Mouse (Mus musculus): ENCODE data around the gene Pianp.
A peak's percentile ranks its signal among the peaks of the same experiment; 100 is the strongest.
"Not testable (repeated sequence)": the region's sequence is repeated elsewhere in the genome, so short reads cannot be mapped to it uniquely, and the experiment has no call there.

Pianp gene

GRCm38 (mm10) chr6:125005086-125005485, 8.6 kb downstream of the Pianp start:
- DNase-seq (ENCODE audit: extremely low spot score, low read depth, low spot score): no peak

- DNase-seq (ENCODE audit: extremely low spot score, low read depth, low spot score): no peak
Observed at GRCm38 (mm10) chr6:125008060-125008459, 11.6 kb downstream of the Pianp start.

DNA sequence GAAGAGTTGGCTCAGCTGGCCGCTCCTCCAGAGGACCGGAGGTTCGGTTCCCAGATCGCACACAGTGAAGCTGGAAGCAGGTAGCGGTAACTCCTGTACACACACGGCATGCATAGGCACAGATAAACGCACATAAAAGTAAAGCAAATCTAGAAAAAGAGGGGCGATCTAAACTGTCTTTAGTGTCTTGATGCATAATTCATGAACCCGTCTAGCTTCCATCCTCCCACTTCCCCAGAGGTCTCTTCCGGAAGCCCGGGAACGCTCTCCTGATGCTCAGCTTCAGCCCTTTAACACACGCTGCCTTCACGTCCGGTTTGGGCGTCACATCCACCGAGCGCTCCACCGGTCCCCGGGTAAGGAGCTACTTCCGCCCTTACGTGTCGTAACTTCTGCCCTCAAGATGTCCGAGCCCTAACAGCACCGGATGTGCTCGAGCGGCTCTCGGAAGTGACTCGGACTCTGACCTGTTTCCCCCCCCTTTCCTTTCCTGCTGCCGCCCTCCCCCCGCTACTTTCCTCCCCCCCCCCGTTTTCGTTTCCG, 12.2 kb downstream of the Pianp start:
- DNase-seq (ENCODE audit: extremely low spot score, low read depth, low spot score): peak; percentile 95

GRCm38 (mm10) chr6:125009129-125009180, 12.5 kb downstream of the Pianp start, which contains the start of gene Zfp384:
Zfp384 (plus strand) TSS chr6:125009145.
- no peak for DNase-seq (ENCODE audit: extremely low spot score, low read depth, low spot score)

DNA sequence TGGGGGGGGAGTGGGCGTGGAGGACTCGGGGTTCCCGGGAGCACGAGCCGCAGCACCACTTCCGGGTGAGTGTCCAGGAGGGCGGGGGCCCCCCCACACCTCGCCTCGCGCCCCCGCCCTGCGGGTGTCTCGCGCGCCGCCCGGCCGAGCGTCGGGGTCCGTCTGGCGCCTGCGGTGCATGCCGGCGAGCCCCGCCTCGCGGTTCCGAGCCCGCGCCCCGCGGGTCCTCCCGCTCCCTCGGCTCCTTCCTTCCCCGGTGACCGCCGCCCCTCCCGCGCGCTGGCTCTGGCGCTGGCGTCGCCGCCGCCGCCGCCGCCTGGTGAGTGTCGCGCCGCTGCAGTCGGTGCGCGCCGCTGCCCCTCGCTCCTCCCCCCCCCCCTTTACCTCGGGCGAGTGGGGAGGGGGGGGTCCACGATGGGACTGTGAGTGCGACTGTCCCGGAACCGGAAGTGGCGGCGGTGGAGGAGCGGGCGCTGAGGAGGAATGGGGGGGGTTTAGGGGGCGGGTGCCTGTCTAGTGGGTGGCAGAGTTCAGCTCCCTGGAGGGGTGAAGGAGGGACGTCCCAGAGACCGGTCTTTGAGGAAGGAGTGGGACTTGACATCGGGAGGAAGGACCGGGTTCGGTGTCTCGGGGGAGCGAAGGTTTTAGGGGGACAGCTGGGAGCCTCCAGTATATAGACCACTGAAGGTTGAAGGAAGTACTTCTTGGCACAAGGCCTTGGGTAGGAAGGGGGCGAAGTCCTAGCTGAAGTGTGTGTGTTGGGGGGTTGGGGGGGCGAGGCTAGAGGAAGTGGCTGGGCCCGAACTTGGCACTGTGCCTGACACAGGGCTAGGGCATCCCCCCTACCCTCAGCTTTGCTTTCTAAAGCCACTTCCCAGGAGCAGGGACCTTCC, 12.9 kb downstream of the Pianp start:
- DNase-seq (ENCODE audit: extremely low spot score, low read depth, low spot score): no peak

- DNase-seq (ENCODE audit: extremely low spot score, low read depth, low spot score): no peak
Observed at GRCm38 (mm10) chr6:125017682-125018081, 21.2 kb downstream of the Pianp start.

GRCm38 (mm10) chr6:125030532-125030931, 34.0 kb downstream of the Pianp start:
- not testable (repeated sequence) for DNase-seq (ENCODE audit: extremely low spot score, low read depth, low spot score)

DNA sequence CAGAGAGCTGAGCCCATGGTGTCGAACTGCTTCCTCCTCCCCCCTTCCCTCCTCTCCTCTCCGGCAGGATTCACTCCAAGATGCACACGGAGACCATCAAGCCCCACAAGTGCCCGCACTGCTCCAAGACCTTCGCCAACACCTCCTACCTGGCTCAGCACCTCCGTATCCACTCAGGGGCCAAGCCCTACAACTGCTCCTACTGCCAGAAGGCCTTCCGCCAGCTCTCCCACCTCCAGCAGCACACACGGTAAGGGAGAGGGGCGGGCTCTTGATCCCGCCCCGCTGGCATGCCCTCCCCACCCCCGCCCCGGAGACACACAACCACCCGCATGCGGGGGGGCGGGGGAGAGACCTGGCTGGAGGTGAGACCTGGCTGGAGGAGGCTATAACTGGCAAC, 35.1 kb downstream of the Pianp start:
- no peak for DNase-seq (ENCODE audit: extremely low spot score, low read depth, low spot score)

DNA sequence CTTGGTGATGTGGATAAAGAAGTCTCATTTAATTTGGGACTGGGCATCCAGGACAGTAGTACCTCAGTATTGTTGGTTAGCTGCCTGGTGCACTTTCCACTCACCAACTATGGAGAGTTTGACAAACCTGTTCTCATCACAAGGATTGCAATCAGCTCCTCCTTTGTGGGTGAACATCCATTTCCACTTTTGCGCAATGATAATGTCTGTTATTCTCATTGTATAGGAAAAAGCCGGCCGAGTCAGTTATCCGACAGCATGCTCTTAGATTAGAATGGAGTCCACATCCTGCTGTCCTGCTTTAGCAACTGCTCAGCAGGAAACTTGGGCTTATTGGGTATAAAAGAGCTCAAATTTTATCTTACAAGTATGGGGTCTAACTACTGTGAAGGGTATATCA, 42.2 kb downstream of the Pianp start:
- DNase-seq (ENCODE audit: extremely low spot score, low read depth, low spot score): no peak

- DNase-seq (ENCODE audit: extremely low spot score, low read depth, low spot score): no peak
Observed at GRCm38 (mm10) chr6:125039131-125039530, 42.6 kb downstream of the Pianp start.

GRCm38 (mm10) chr6:125039533-125040153, 43.1 kb downstream of the Pianp start, which contains the start of gene Ing4:
Ing4 (plus strand) TSS chr6:125039760.
- DNase-seq (ENCODE audit: extremely low spot score, low read depth, low spot score): peak; percentile 99

GRCm38 (mm10) chr6:125040221-125040620, 43.7 kb downstream of the Pianp start:
- no peak for DNase-seq (ENCODE audit: extremely low spot score, low read depth, low spot score)

DNA sequence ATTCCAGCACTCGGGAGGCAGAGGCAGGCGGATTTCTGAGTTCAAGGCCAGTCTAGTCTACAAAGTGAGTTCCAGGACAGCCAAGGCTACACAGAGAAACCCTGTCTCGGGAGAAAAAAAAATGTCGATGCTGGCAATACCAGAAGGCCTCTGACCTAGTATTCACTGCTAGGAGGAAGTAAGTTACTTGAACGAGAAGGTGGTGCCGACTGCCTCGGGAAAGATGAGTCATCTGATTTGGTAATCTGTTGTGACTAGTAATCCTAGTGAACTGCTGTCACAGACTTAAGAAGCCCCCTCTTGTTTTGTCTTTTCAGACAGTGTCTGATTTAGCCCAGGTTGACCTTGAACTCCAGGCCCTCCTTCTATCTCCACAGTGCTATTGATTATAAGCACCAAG, 44.6 kb downstream of the Pianp start:
- DNase-seq (ENCODE audit: extremely low spot score, low read depth, low spot score): no peak

- no peak for DNase-seq (ENCODE audit: extremely low spot score, low read depth, low spot score)
Observed at GRCm38 (mm10) chr6:125042081-125042480, 45.6 kb downstream of the Pianp start.

- DNase-seq (ENCODE audit: extremely low spot score, low read depth, low spot score): peak; percentile 44
Observed at GRCm38 (mm10) chr6:125046691-125047090, 50.2 kb downstream of the Pianp start.

GRCm38 (mm10) chr6:125049678-125050077, 53.2 kb downstream of the Pianp start, which contains the start of gene Acrbp:
Acrbp (plus strand) TSS chr6:125049689.
- DNase-seq (ENCODE audit: extremely low spot score, low read depth, low spot score): no peak

DNA sequence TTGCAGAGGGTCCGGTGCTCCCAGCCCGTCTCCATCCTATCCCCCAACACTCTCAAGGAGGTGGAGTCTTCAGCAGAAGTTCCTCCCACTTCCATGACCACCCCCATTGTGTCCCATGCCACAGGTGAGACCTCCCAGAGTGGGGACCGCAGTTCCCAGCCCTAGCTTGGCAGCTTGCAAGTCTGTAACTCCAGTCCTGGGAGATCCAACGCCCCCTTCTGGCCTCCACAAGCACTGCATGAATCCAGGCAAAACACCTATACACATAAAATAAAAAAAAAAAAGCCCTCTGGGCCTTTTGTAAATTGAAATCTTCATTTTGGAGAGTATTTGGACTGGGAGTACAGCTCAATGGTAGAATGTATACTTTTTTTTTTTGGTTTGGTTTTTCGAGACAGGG, 54.7 kb downstream of the Pianp start:
- DNase-seq (ENCODE audit: extremely low spot score, low read depth, low spot score): no peak

All from hindlimb bud, embryonic 11.5 days (tissue).